Mouse (Mus musculus) liver, embryonic 16.5 days (tissue): ENCODE measurements around the gene Focad. TPM values are rescaled to one million over a fixed set of nuclear protein-coding genes. Genes with fewer than 3 reads are reported as not detected.

Experiments
- ATAC-seq: fragments of 200-750 bp; cut with Nextera tagmentation; 2 replicates; pipeline ENCODE4 v1.8.0; 2017; ENCODE audit warnings: low read depth, mild to moderate bottlenecking, moderate number of reproducible peaks, moderate library complexity
- H3K27ac ChIP-seq: fragments of 300-500 bp; sonication (generic); 2 replicates; pipeline ENCODE4 v1.5.1; 2014; ENCODE audit warnings: mild to moderate bottlenecking, low read length
- H3K27me3 ChIP-seq: fragments of 300-500 bp; sonication (generic); 2 replicates; pipeline ENCODE4 v1.6.1; 2014; ENCODE audit warnings: low read depth, low read length, mixed read lengths; ENCODE audit not compliant: control insufficient read depth, insufficient read depth
- H3K36me3 ChIP-seq: fragments of 300-500 bp; sonication (generic); 2 replicates; pipeline ENCODE4 v1.6.1; 2014; ENCODE audit warnings: mild to moderate bottlenecking; ENCODE audit not compliant: control insufficient read depth, insufficient read depth
- H3K4me1 ChIP-seq: fragments of 300-500 bp; sonication (generic); 2 replicates; pipeline ENCODE4 v1.6.1; 2014; ENCODE audit warnings: low read depth, low read length, mixed read lengths; ENCODE audit not compliant: control insufficient read depth
- H3K4me2 ChIP-seq: fragments of 300-500 bp; sonication (generic); 2 replicates; pipeline ENCODE4 v1.6.1; 2014; ENCODE audit warnings: low read depth, low read length, mixed read lengths
- H3K4me3 ChIP-seq: fragments of 300-500 bp; sonication (generic); 2 replicates; pipeline ENCODE4 v1.5.1; 2014; ENCODE audit warnings: low read depth, mild to moderate bottlenecking, low read length
- H3K9ac ChIP-seq: fragments of 300-500 bp; sonication (generic); 2 replicates; pipeline ENCODE4 v1.6.1; 2014; ENCODE audit warnings: low read depth, low read length
- H3K9me3 ChIP-seq: fragments of 300-500 bp; sonication (generic); replicated peaks from 2 replicates; pipeline ENCODE4 v1.6.1; 2016; ENCODE audit warnings: low read length; ENCODE audit not compliant: control insufficient read depth
- WGBS: fragments of 180-500 bp; shearing (Covaris S2); extraction: QIAGEN DNeasy Blood & Tissue Kit; methylation state at CpG from one replicate; pipeline ENCODE4 v1.1.7; 2014; ENCODE audit not compliant: insufficient replicate concordance; 5-methylcytosine and 5-hydroxymethylcytosine counted together
- polyA plus RNA-seq: library from polyadenylated mRNA; unstranded; fragments of >200 nt; fragmentation: Nextera tagmentation; extraction: Ambion mirVana; gene quantifications from 2 replicates; pipeline ENCODE4 v1.2.1, GENCODE M21; 2015

Gene Focad
- polyA plus RNA-seq: 7.4 and 8.7 TPM in 2 replicates

GRCm38 (mm10) chr4:88094062-88094767 is at the start of gene Focad:
TSS of gene Focad (plus strand) at chr4:88094629.
- H3K4me1 ChIP-seq: peaks cover 9% of the 10 kb centered on the region
- H3K4me3 ChIP-seq: peak within 1 kb of the TSS; percentile 87
- peak within 1 kb of the TSS; percentile 98 for H3K4me2 ChIP-seq
- no peaks in the 10 kb centered on the region for H3K36me3 ChIP-seq
- H3K27ac ChIP-seq: peak within 1 kb of the TSS; percentile 75
- peak within 1 kb of the TSS; percentile 79 for H3K9ac ChIP-seq
- no peaks in the 10 kb centered on the region for H3K27me3 ChIP-seq
- 1% methylated on average over 34 of the region's 34 CpGs for WGBS
- ATAC-seq: peak; percentile 100
- H3K9me3 ChIP-seq: no peaks in the 10 kb centered on the region

GRCm38 (mm10) chr4:88045151-88045550 is 49.3 kb upstream of the Focad start:
- no peaks in the 10 kb centered on the region for H3K27me3 ChIP-seq
- H3K4me1 ChIP-seq: no peaks in the 10 kb centered on the region
- 65% methylated on average over 4 of the region's 4 CpGs for WGBS
- H3K36me3 ChIP-seq: no peaks in the 10 kb centered on the region
- H3K4me2 ChIP-seq: no peak overlapping the region
- no peak overlapping the region for H3K27ac ChIP-seq
- H3K9me3 ChIP-seq: no peaks in the 10 kb centered on the region
- ATAC-seq: no peak
- no peak overlapping the region for H3K4me3 ChIP-seq
- no peak overlapping the region for H3K9ac ChIP-seq

- Histone ChIP-seq H3K36me3 (no peaks in the 10 kb centered on the region), H3K4me1 (no peaks in the 10 kb centered on the region), H3K9ac (no peak overlapping the region), H3K4me2 (no peak overlapping the region), H3K27ac (no peak overlapping the region), H3K9me3 (no peaks in the 10 kb centered on the region), H3K27me3 (no peaks in the 10 kb centered on the region), H3K4me3 (no peak overlapping the region)
- ATAC-seq: no peak
- WGBS: 43% methylated on average over 8 of the region's 8 CpGs
Measured at GRCm38 (mm10) chr4:88046280-88046679, 48.1 kb upstream of the Focad start.

GRCm38 (mm10) chr4:88075388-88075787 is 19.0 kb upstream of the Focad start:
- Histone ChIP-seq H3K4me1 (no peaks in the 10 kb centered on the region), H3K27ac (no peak overlapping the region), H3K4me2 (no peak overlapping the region), H3K4me3 (no peak overlapping the region), H3K9ac (no peak overlapping the region), H3K27me3 (no peaks in the 10 kb centered on the region), H3K9me3 (no peaks in the 10 kb centered on the region), H3K36me3 (no peaks in the 10 kb centered on the region)
- 56% methylated on average over 2 of the region's 2 CpGs for WGBS
- ATAC-seq: no peak

- Histone ChIP-seq H3K36me3 (no peaks in the 10 kb centered on the region), H3K4me2 (no peak overlapping the region), H3K4me3 (no peak overlapping the region), H3K27me3 (no peaks in the 10 kb centered on the region), H3K27ac (no peak overlapping the region), H3K9me3 (no peaks in the 10 kb centered on the region), H3K9ac (no peak overlapping the region), H3K4me1 (no peaks in the 10 kb centered on the region; the same call in none of the 2 replicates)
- ATAC-seq: no peak
- WGBS: 50% methylated on average over 3 of the region's 3 CpGs
Measured at GRCm38 (mm10) chr4:88078983-88079382, 15.4 kb upstream of the Focad start.

- Histone ChIP-seq H3K4me1 (no peaks in the 10 kb centered on the region; the same call in none of the 2 replicates), H3K27me3 (no peaks in the 10 kb centered on the region), H3K4me3 (no peak overlapping the region), H3K9ac (no peak overlapping the region), H3K36me3 (no peaks in the 10 kb centered on the region), H3K4me2 (0 out of 2 replicates have a peak overlapping the region, but pooled peaks have one; percentile 18), H3K9me3 (no peaks in the 10 kb centered on the region), H3K27ac (no peak overlapping the region)
- ATAC-seq: no peak
- WGBS: 62% methylated on average over 5 of the region's 5 CpGs
Measured at GRCm38 (mm10) chr4:88081417-88081816, 13.0 kb upstream of the Focad start.

GRCm38 (mm10) chr4:88081885-88082284 is 12.5 kb upstream of the Focad start:
- no peak overlapping the region for H3K9ac ChIP-seq
- no peaks in the 10 kb centered on the region for H3K27me3 ChIP-seq
- ATAC-seq: no peak
- no peak overlapping the region for H3K27ac ChIP-seq
- no peaks in the 10 kb centered on the region; the same call in none of the 2 replicates for H3K4me1 ChIP-seq
- WGBS: 76% methylated on average over 3 of the region's 3 CpGs
- no peaks in the 10 kb centered on the region for H3K9me3 ChIP-seq
- peak overlapping the region; percentile 17; the same call in 1 of the 2 replicates for H3K4me2 ChIP-seq
- H3K36me3 ChIP-seq: no peaks in the 10 kb centered on the region
- no peak overlapping the region for H3K4me3 ChIP-seq

GRCm38 (mm10) chr4:88082381-88082780 is 12.0 kb upstream of the Focad start:
- Histone ChIP-seq H3K4me2 (peak overlapping the region; percentile 17; the same call in 1 of the 2 replicates), H3K36me3 (no peaks in the 10 kb centered on the region), H3K4me1 (no peaks in the 10 kb centered on the region; the same call in none of the 2 replicates), H3K27me3 (no peaks in the 10 kb centered on the region), H3K4me3 (no peak overlapping the region), H3K9ac (no peak overlapping the region), H3K27ac (no peak overlapping the region), H3K9me3 (no peaks in the 10 kb centered on the region)
- 0 out of 2 replicates have a peak, but pooled peaks have one; percentile 11 for ATAC-seq
- WGBS: 17% methylated on average over 4 of the region's 4 CpGs

GRCm38 (mm10) chr4:88083781-88084180 is 10.6 kb upstream of the Focad start:
- Histone ChIP-seq H3K4me1 (no peaks in the 10 kb centered on the region; the same call in none of the 2 replicates), H3K9me3 (no peaks in the 10 kb centered on the region), H3K27ac (no peak overlapping the region), H3K4me2 (no peak overlapping the region), H3K4me3 (no peak overlapping the region), H3K9ac (no peak overlapping the region), H3K36me3 (no peaks in the 10 kb centered on the region), H3K27me3 (no peaks in the 10 kb centered on the region)
- ATAC-seq: no peak
- 48% methylated on average over 3 of the region's 3 CpGs for WGBS
